Mouse (Mus musculus) kidney, adult 10 weeks (tissue): ENCODE measurements around the gene Gm9611. TPM values are rescaled to one million over a fixed set of nuclear protein-coding genes. Genes with fewer than 3 reads are reported as not detected.

Source experiments
- polyA plus RNA-seq: library from polyadenylated mRNA; stranded (reverse); fragments of 350-450 nt; fragmentation: Illumina TruSeq; extraction: RNeasy Lipid Tissue Mini Kit (QIAGEN cat#74804); gene quantifications from one replicate; pipeline ENCODE4 v1.2.3, GENCODE M21; 2014; ENCODE audit warnings: low read depth, low replicate concordance

Gm9611 gene
- not detected for polyA plus RNA-seq

DNA sequence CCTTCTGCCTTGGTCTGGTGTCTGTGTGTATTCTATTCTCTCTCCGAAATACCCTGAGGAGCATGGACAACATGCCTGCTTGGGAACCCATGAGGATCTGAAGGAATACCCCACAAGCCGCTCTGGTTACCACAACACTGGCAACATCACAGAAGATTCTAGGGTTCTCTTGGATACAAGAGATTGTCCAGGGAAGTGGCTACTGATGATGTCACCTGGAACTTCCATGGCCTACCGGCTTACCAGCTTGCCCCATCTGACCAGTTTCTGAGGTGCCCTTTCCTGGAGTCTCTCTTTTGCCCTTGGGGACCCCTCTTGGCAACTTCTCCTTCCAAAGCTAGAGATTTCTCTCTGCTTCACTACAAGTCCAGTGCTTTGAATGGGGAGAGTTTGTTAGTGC lies at the start of gene Gm9611:
Gene Gm9611 (minus strand): TSS at position 101 of the 400 bp plus-strand sequence.

DNA sequence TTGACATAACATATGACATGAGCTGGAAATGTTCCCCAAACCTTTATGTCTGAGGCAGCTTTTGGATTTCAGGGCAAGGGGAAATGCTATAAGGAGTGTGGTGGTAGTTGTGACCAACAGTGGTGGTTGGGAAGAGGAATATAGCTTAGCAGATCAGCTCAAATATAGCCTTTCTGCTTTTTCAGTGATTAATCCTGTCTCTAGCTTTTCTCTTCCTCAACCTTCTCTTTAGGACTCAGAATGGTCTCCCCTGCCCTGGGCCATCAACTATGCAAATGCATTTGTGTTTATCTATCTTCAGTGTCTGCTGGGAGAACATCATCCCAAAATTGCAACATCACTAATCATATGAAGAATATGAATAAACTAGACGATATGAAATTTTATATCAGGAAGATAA lies 12.8 kb upstream of the Gm9611 start, which contains the start of gene Gm7995:
Gene Gm7995 (plus strand): TSS at position 301 of the 400 bp plus-strand sequence.

DNA sequence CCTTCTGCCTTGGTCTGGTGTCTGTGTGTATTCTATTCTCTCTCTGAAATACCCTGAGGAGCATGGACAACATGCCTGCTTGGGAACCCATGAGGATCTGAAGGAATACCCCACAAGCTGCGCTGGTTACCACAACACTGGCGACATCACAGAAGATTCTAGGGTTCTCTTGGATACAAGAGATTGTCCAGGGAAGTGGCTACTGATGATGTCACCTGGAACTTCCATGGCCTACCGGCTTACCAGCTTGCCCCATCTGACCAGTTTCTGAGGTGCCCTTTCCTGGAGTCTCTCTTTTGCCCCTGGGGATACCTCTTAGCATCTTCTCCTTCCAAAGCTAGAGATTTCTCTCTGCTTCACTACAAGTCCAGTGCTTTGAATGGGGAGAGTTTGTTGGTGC lies 37.2 kb downstream of the Gm9611 start, which contains the start of gene Gm17026:
Gene Gm17026 (minus strand): TSS at position 101 of the 400 bp plus-strand sequence.

Other genes with a start within 250 kb of the Gm9611 start
- gene Gm7951, start 180.0 kb downstream of the Gm9611 start, polyA plus RNA-seq = not detected
- gene Gm17027, start 134.7 kb downstream of the Gm9611 start, polyA plus RNA-seq = not detected
- gene Gm3573, start 106.6 kb downstream of the Gm9611 start, polyA plus RNA-seq = not detected
- not detected for gene Gm17026, start 37.3 kb downstream of the Gm9611 start, polyA plus RNA-seq
- not detected for gene Gm7995, start 12.9 kb upstream of the Gm9611 start, polyA plus RNA-seq
- not detected for gene Gm8005, start 142.3 kb upstream of the Gm9611 start, polyA plus RNA-seq
- not detected for gene Gm8011, start 166.5 kb upstream of the Gm9611 start, polyA plus RNA-seq
- not detected for gene Gm8020, start 205.0 kb upstream of the Gm9611 start, polyA plus RNA-seq
- gene Gm8024, start 226.9 kb upstream of the Gm9611 start, polyA plus RNA-seq = not detected